Mouse (Mus musculus) neural tube, embryonic 15.5 days (tissue): ENCODE data around the gene Vps45. TPM values are rescaled to one million over a fixed set of nuclear protein-coding genes. Genes with fewer than 3 reads are reported as not detected.

Source experiments
- ATAC-seq: fragments of 200-750 bp; cut with Nextera tagmentation; 2 replicates; pipeline ENCODE4 v1.8.0; 2017; ENCODE audit warnings: mild to moderate bottlenecking, moderate TSS enrichment, moderate library complexity; ENCODE audit not compliant: low FRiP score
- H3K27ac ChIP-seq: fragments of 300-500 bp; sonication (generic); replicated peaks from 2 replicates; pipeline ENCODE4 v1.5.1; 2015; ENCODE audit warnings: mild to moderate bottlenecking, inconsistent platforms
- H3K27me3 ChIP-seq: fragments of 300-500 bp; sonication (generic); replicated peaks from 2 replicates; pipeline ENCODE4 v1.6.1; 2015; ENCODE audit warnings: inconsistent platforms
- H3K36me3 ChIP-seq: fragments of 300-500 bp; sonication (generic); 2 replicates; pipeline ENCODE4 v1.6.1; 2015; ENCODE audit warnings: inconsistent platforms
- H3K4me1 ChIP-seq: fragments of 300-500 bp; sonication (generic); 2 replicates; pipeline ENCODE4 v1.6.1; 2015; ENCODE audit warnings: inconsistent platforms
- H3K4me2 ChIP-seq: fragments of 300-500 bp; sonication (generic); 2 replicates; pipeline ENCODE4 v1.6.1; 2015; ENCODE audit warnings: inconsistent platforms, mild to moderate bottlenecking, moderate library complexity
- H3K4me3 ChIP-seq: fragments of 300-500 bp; sonication (generic); replicated peaks from 2 replicates; pipeline ENCODE4 v1.5.1; 2015; ENCODE audit warnings: mild to moderate bottlenecking, inconsistent platforms
- H3K9ac ChIP-seq: fragments of 300-500 bp; sonication (generic); replicated peaks from 2 replicates; pipeline ENCODE4 v1.6.1; 2015; ENCODE audit warnings: mild to moderate bottlenecking, inconsistent platforms
- H3K9me3 ChIP-seq: fragments of 300-500 bp; sonication (generic); replicated peaks from 2 replicates; pipeline ENCODE4 v1.6.1; 2016; ENCODE audit warnings: inconsistent platforms
- WGBS: fragments of 180-500 bp; shearing (Covaris S2); methylation state at CpG from one replicate; pipeline ENCODE4 v1.1.7; 2015; ENCODE audit warnings: mixed read lengths; 5-methylcytosine and 5-hydroxymethylcytosine counted together
- polyA plus RNA-seq: library from polyadenylated mRNA; unstranded; fragments of >200 nt; fragmentation: Nextera tagmentation; extraction: Ambion mirVana; gene quantifications from 2 replicates; pipeline ENCODE4 v1.2.1, GENCODE M21; 2015

Vps45 gene
- 53.8 and 67.8 TPM in 2 replicates for polyA plus RNA-seq

DNA sequence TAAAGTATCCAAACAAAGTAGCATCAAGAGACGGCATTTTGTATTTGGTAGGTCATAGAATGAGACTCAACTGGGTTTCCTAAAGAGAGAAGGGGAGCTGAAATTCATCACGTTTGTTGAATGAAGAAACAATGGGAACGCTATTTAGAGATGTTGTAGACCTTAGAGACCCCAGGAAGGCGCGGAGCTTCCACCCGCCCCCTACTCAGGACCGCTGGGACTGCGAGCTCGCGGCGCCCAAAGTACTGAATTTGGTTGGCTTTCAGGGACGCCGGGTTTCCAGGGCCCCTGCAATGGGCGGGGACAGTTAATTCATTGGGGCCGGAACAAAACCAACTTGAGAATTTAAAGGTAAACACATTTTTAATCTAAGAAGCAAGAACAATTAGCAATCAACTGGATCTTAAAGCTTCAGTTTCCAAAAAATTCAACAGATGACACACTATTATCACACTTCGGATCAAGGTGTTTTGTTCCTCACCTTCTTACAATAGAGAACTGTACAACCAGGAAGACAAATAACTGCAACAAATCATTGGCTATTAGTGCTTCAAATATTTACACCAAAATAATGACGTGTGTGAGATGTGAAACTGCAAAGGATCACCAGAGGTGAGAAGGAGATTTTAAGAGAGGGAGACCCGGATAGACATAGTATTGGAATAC lies at the start of gene Vps45:
Vps45 (minus strand) TSS at position 236 of the 666 bp plus-strand sequence.
- peaks cover 4% of the 10 kb centered on the region; the same call in 1 of the 2 replicates for H3K36me3 ChIP-seq

DNA sequence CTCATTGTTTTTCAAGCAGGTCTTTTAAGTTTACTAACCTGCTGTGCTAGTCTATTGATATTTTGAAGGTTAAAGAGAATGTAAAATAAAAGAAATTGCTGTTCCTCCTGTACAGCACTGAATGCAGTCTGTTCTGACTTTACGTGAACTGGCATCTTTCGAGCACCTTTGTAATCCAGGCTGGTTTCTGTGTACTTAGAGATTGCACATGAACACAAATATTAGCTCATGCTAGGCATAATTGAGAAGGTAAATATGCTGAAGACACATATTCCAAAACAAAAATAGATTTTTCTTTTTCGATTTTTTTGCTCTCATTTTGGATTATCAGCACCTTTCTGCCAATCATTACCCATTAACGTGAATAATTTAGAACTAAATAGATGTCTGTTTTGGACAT lies 47.9 kb upstream of the Vps45 start:
- Histone ChIP-seq H3K36me3 (no peaks in the 10 kb centered on the region), H3K9ac (no peak overlapping the region), H3K27ac (no peak overlapping the region), H3K27me3 (no peaks in the 10 kb centered on the region), H3K9me3 (no peaks in the 10 kb centered on the region), H3K4me1 (peaks cover 34% of the 10 kb centered on the region), H3K4me3 (no peak overlapping the region), H3K4me2 (peak overlapping the region; percentile 91; the same call in 1 of the 2 replicates)
- no peak for ATAC-seq
- WGBS = 88% methylated on average over 4 of the region's 4 CpGs

More for the DNA sequence above, at the start of gene Vps45:
- 2% methylated on average over 18 of the region's 18 CpGs for WGBS
- H3K9ac ChIP-seq = peak within 1 kb of the TSS; percentile 80
- peak within 1 kb of the TSS; percentile 86 for H3K4me3 ChIP-seq
- no peaks in the 10 kb centered on the region for H3K27me3 ChIP-seq
- H3K4me1 ChIP-seq = peaks cover 22% of the 10 kb centered on the region
- H3K4me2 ChIP-seq = peak within 1 kb of the TSS; percentile 84
- ATAC-seq = peak; percentile 89
- peak within 1 kb of the TSS; percentile 96 for H3K27ac ChIP-seq
- no peaks in the 10 kb centered on the region for H3K9me3 ChIP-seq

DNA sequence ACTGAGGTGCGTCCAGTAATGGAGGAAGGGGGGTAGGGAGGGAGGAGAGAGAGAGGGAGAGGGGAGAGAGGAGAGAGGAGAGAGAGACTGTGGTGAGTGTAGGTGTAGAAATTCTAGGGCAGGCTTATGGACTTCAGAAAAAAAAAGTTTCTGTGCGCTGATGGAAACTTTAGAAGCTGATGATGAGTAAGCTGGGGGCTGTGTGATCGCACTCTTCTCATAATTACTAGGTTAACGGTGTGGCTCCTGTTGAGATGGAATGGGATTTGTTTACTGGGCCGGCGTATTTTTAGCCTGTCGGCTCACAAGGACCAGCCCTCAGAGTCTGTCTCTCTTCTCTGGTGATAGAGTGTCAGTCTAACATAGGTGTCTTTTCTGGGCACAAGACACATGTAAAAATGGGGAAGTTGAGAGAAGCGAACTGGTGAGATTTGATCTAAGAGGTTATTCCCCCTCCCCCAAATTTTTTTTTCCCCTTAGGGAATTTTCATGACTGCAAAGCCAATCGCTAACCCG lies 47.0 kb upstream of the Vps45 start:
- Histone ChIP-seq H3K27ac (no peak overlapping the region), H3K4me2 (peak overlapping the region; percentile 91), H3K4me3 (peak overlapping the region; percentile 89), H3K9ac (peak overlapping the region; percentile 87), H3K9me3 (no peaks in the 10 kb centered on the region), H3K27me3 (no peaks in the 10 kb centered on the region), H3K36me3 (no peaks in the 10 kb centered on the region), H3K4me1 (peaks cover 34% of the 10 kb centered on the region)
- 0 out of 2 replicates have a peak, but pooled peaks have one; percentile 22 for ATAC-seq
- 11% methylated on average over 10 of the region's 10 CpGs for WGBS

DNA sequence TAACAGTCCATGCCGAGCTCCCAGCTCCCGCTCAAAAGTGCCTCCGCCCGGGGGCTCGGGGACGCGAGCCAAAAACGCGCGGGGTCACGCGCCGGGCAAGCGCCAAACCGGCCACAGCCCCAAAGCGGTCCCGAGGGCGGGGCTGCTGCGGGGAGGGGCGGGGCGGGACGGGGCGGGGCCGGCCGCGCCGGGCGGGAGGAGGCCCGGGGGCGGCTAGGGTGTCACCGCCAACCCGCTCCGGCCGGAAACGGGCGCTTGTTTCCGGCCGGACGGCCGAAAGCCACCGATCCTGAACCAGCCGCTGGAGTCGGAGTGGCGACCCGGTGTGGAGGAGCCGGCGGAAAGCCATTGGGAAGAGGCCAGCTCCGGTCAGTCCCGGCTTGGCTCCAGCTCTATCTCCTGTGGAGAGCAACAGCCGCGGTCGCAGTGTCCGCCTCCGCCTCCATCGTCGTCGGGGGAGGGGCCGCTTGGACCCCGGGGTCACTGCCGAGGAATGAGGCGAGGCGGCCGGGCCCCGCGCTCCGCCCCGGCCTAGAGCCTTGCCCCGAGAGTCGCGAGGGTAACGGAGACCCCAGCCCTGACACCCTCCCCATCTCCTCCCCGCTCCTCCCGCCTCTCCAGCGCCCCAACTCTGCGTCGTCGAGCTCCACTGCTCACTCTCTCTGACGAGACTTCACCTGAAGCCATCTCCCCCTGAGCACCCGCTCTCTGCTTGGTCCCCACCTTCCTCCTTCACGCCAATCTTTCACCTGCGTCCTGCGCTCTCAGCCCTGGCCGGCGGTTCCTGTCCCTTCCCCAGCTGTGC lies 46.2 kb upstream of the Vps45 start, which contains the start of gene Otud7b:
Otud7b (plus strand) TSS at position 267 of the 805 bp plus-strand sequence.
- peak; percentile 88 for ATAC-seq
- Histone ChIP-seq H3K9me3 (no peaks in the 10 kb centered on the region), H3K36me3 (no peaks in the 10 kb centered on the region), H3K4me3 (peak within 1 kb of the TSS; percentile 89), H3K27me3 (no peaks in the 10 kb centered on the region), H3K4me2 (peak within 1 kb of the TSS; percentile 91), H3K9ac (peak within 1 kb of the TSS; percentile 87), H3K27ac (peak within 1 kb of the TSS; percentile 88), H3K4me1 (peaks cover 34% of the 10 kb centered on the region)
- under 1% methylated on average over 70 of the region's 84 CpGs for WGBS

DNA sequence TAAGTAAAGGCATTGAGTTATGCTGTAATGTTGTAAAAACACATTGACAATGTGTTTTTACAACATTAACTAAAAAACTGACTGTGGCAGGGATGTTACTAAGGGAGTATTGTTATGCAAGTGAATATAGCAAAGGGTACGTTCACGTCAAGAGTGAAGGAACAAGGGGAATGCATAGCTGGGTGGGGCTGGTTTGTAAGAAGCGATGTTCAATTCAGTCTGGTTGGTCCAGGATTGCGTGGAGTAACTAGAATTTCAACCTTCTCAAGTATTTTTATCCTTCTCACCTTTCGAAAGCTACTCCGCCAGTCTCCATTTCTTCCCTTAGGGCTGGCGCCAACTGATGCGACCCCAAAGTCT lies 45.6 kb upstream of the Vps45 start:
- peaks cover 34% of the 10 kb centered on the region for H3K4me1 ChIP-seq
- WGBS = 3% methylated on average over 8 of the region's 8 CpGs
- ATAC-seq = peak; percentile 49; the same call in 1 of the 2 replicates

DNA sequence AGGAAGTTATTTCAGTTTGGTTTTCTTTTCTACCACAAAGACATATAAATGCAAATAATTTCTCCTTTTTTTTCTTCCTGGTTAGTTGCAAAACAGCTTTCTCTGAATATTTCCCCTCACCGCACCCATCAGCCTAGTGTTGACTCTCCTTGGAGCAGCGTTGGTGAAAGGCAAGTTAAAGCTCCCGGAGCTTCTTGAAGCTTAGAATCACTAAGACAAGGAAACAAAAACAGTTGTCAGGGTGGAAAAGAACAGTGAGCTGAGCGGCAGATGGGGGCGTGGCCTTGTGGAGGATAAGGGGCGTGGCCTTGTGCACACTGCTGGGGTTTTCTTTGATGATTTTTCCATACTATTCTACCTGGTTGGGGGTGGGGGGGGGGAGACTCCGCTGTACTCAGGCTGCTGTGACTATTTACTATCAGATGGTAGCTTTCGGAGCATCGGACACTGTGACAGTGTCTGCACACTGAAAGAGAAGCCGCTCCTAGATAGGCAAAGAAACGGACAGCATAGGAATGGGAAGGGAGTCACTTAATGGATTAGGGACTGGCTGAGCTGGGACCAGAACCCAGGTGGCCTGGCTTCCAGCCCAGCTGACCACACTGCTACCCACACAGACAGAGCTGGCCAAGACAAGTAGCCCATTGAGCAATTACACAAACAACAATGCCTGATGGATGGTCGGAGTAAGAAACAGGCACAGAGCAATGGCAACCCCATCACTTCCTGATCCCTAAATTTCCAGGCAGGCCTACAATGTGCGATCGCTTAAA lies 44.0 kb upstream of the Vps45 start:
- Histone ChIP-seq H3K4me1 (peaks cover 28% of the 10 kb centered on the region), H3K9ac (no peak overlapping the region), H3K27ac (no peak overlapping the region), H3K4me3 (peak overlapping the region; percentile 24), H3K36me3 (no peaks in the 10 kb centered on the region), H3K27me3 (no peaks in the 10 kb centered on the region), H3K9me3 (no peaks in the 10 kb centered on the region), H3K4me2 (peak overlapping the region; percentile 49)
- ATAC-seq = 0 out of 2 replicates have a peak, but pooled peaks have one; percentile 19
- WGBS = 14% methylated on average over 14 of the region's 14 CpGs

More for the DNA sequence above, 45.6 kb upstream of the Vps45 start:
- Histone ChIP-seq H3K27me3 (no peaks in the 10 kb centered on the region), H3K9me3 (no peaks in the 10 kb centered on the region), H3K27ac (peak overlapping the region; percentile 88), H3K4me3 (peak overlapping the region; percentile 89), H3K36me3 (no peaks in the 10 kb centered on the region), H3K4me2 (peak overlapping the region; percentile 91), H3K9ac (peak overlapping the region; percentile 87)

DNA sequence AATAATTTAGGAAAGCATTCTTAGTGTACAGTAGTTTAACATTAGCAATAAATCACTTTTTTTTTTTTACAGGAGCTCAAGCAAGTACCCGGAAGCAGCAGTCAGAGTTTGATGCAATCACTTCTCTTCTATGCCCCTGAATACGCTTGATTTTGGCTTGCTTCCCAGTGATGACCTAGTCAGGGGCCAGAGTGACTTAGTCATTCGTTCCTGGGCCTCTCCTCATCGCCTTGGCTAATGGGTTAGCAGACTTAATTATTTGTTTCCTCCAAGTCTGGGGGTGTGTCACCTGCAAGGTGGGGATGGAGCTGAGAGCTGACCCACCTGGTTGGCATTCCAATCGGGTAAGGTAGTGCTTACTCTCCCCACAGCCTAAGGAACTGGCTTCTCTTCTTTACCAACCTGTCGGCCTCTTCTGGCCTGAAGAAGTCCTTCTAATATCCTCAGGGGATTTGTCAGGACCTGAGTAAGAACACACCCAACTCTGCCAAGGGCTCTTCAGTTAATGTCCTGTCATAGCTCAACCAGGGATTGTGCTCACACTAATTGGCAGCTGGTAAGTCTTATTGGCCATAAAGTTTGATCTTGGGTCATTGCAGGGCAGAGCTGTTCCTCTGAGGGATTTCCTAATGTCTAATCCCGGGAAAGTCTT lies 40.5 kb upstream of the Vps45 start:
- 64% methylated on average over 7 of the region's 7 CpGs for WGBS
- no peak for ATAC-seq

DNA sequence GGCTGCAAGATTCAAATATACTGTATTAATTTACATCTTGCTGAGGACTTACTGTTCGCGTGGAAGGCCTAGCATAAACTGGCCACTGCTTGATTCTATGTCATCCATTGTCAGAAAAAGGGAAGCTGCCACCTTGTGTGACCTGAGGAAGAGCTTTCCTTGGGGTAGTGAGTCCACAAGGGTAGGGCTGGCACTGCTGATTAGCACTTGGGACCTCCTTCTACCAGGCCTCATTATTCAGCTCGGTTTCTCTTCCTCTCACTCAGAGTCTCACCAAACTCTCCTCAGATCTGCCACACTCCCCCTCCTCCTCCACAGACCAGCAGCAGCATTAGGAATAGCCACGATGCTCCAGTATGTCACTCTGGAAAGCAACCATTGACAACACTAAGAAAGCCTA lies 39.9 kb upstream of the Vps45 start:
- H3K4me2 ChIP-seq = no peak overlapping the region
- H3K27me3 ChIP-seq = no peaks in the 10 kb centered on the region
- no peak overlapping the region for H3K4me3 ChIP-seq
- H3K4me1 ChIP-seq = peaks cover 6% of the 10 kb centered on the region
- 70% methylated on average over 4 of the region's 4 CpGs for WGBS
- no peak for ATAC-seq
- H3K27ac ChIP-seq = no peak overlapping the region
- no peaks in the 10 kb centered on the region for H3K36me3 ChIP-seq
- no peak overlapping the region for H3K9ac ChIP-seq
- no peaks in the 10 kb centered on the region for H3K9me3 ChIP-seq

More for the DNA sequence above, 40.5 kb upstream of the Vps45 start:
- Histone ChIP-seq H3K27ac (no peak overlapping the region), H3K9ac (no peak overlapping the region), H3K36me3 (no peaks in the 10 kb centered on the region), H3K4me3 (no peak overlapping the region), H3K4me2 (no peak overlapping the region), H3K27me3 (no peaks in the 10 kb centered on the region), H3K9me3 (no peaks in the 10 kb centered on the region), H3K4me1 (peaks cover 7% of the 10 kb centered on the region)

DNA sequence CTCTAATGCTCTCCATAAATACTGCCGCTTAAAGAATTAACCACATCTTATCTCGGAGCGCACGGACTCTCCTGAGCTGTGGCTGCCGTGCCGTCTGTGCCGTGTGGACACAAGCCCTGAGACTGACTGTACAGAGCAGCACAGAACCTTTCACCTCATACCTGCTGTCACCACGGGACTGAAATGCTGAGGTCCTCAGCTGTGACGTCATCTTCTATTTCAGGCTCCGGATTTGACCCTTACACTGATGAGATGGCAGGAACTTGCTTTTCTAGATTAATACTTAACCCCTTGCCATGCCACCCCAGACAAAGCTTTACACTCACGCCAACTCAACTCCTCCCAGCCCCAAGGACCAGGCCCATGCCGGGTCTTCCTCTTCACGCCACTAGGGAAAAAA lies 35.9 kb upstream of the Vps45 start:
- H3K4me2 ChIP-seq = no peak overlapping the region
- 90% methylated on average over 13 of the region's 13 CpGs for WGBS
- H3K27ac ChIP-seq = no peak overlapping the region
- H3K4me1 ChIP-seq = no peaks in the 10 kb centered on the region
- H3K9me3 ChIP-seq = no peaks in the 10 kb centered on the region
- H3K36me3 ChIP-seq = no peaks in the 10 kb centered on the region
- H3K27me3 ChIP-seq = no peaks in the 10 kb centered on the region
- no peak overlapping the region for H3K9ac ChIP-seq
- H3K4me3 ChIP-seq = no peak overlapping the region
- ATAC-seq = no peak

DNA sequence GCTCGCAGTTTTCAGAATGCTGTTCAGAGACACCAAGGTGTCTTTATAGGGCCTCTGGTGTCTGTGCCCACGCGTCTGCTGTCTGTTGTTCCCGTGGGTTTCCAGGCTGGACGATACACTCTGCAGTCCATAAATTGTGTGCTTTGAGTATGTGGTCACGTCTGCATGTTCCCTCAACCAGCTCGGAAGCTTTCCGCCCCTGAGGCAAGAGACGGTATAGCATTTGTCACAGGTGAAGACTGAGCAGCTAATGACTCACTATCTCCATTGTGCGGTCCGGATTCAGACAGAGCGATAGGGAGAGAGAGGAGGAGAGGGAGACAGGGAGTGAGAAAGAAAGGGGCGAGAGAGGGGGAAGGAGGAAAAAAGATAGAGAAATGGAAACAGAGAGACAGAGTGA lies 35.2 kb upstream of the Vps45 start:
- Histone ChIP-seq H3K4me1 (no peaks in the 10 kb centered on the region), H3K9me3 (no peaks in the 10 kb centered on the region), H3K9ac (no peak overlapping the region), H3K27me3 (no peaks in the 10 kb centered on the region), H3K27ac (no peak overlapping the region), H3K36me3 (no peaks in the 10 kb centered on the region), H3K4me2 (no peak overlapping the region), H3K4me3 (no peak overlapping the region)
- WGBS = 67% methylated on average over 13 of the region's 13 CpGs
- no peak for ATAC-seq

DNA sequence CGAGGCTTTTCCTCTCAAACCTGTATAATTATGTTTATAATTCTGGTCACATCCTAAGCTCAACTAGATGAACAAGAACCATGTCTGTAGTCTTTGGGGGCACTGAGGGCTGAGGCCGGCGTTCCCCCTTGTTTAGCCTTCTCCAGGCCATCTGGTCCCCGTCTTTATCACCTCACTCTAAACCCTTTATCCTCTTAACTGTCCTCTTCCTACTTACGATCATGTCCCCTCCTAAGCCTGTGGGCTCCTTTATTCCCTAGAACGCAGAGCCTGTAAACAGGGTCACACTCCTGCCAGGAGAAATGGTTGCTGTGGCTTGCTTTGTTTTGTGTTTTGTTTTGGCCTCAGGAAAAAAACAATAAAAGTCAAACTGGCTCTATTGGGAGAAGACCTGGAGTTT lies 33.7 kb upstream of the Vps45 start:
- 43% methylated on average over 6 of the region's 6 CpGs for WGBS
- Histone ChIP-seq H3K4me2 (no peak overlapping the region), H3K9ac (no peak overlapping the region), H3K27me3 (no peaks in the 10 kb centered on the region), H3K4me1 (no peaks in the 10 kb centered on the region), H3K27ac (no peak overlapping the region), H3K36me3 (no peaks in the 10 kb centered on the region), H3K9me3 (no peaks in the 10 kb centered on the region), H3K4me3 (no peak overlapping the region)
- no peak for ATAC-seq
